Mouse (Mus musculus): ENCODE measurements around the gene Tenm3. TPM values are rescaled to one million over a fixed set of nuclear protein-coding genes. Genes with fewer than 3 reads are reported as not detected.

The Tenm3 gene
- polyA plus RNA-seq, 1 experiment = 12.8 TPM

- TF ChIP-seq MYOD1 (IDR thresholded peaks at IDR 0.05; ENCODE audit: control insufficient read depth in 1 of 3, insufficient read length in 2 of 3, low read depth in 2 of 3) (no peak), MYOG (IDR thresholded peaks at IDR 0.05; ENCODE audit: control insufficient read depth in 1 of 3, insufficient read depth in 1 of 3, insufficient read length in 2 of 3, low read depth in 2 of 3) (peak in 1 of 3 experiments; percentile 26)
- H3ac ChIP-seq (ENCODE audit: control insufficient read depth, insufficient read length) = no peak overlapping the region
Observed at GRCm38 (mm10) chr8:48400572-48400972, 443.2 kb downstream of the Tenm3 start.

DNA sequence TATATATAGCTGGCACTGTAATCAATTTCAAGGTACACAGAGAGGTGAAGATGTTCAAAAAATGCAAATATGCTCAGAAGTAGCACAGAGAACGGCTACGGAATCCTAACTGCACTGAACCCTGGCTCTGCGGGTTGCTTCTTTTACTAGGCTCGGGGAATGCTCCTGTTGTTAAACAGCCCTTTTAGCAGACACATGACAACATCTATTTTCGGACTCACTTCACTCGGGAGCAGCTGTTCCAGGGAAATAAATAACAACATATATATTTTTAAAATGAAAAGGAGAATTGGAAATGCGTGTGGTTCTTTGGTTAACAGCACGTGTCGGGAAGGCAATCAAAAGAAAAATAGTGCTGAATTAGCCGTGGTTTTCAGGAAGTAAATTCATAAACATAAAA lies 457.9 kb downstream of the Tenm3 start:
- Histone ChIP-seq H3ac (ENCODE audit: control insufficient read depth, insufficient read length) (no peak overlapping the region), H3K27me3 (ENCODE audit: control insufficient read depth, insufficient read depth, insufficient read length) (no peaks in the 10 kb centered on the region), H3K79me2 (ENCODE audit: control insufficient read depth, insufficient read depth) (no peaks in the 10 kb centered on the region), H3K4me3 (no peak overlapping the region), H3K36me3 (ENCODE audit: control insufficient read depth, insufficient read depth) (peaks cover 7% of the 10 kb centered on the region), H3K4me2 (ENCODE audit: low read depth) (peak overlapping the region; percentile 18)
- no peak for TF ChIP-seq E2F4 (IDR thresholded peaks at IDR 0.05; ENCODE audit: insufficient read depth)
- TF ChIP-seq TCF12 (IDR thresholded peaks at IDR 0.05; ENCODE audit: insufficient read depth, poor library complexity, severe bottlenecking) = no peak
- no peak for TF ChIP-seq MAX (IDR thresholded peaks at IDR 0.05; ENCODE audit: low read depth)
- TF ChIP-seq REST (IDR thresholded peaks at IDR 0.05; ENCODE audit: insufficient read depth, insufficient read length) = no peak
- TF ChIP-seq POLR2AphosphoS2 (IDR thresholded peaks at IDR 0.05; ENCODE audit: insufficient read length, low read depth) = no peak
- TF ChIP-seq MYOG (IDR thresholded peaks at IDR 0.05; ENCODE audit: control insufficient read depth in 1 of 3, insufficient read depth in 1 of 3, insufficient read length in 2 of 3, low read depth in 2 of 3) = peak in 1 of 3 experiments; percentile 60
- no peak for TF ChIP-seq TCF3 (IDR thresholded peaks at IDR 0.05; ENCODE audit: insufficient read length, low read depth)
- peak in 1 of 3 experiments; percentile 23 for TF ChIP-seq MYOD1 (IDR thresholded peaks at IDR 0.05; ENCODE audit: control insufficient read depth in 1 of 3, insufficient read length in 2 of 3, low read depth in 2 of 3)
- TF ChIP-seq USF1 (IDR thresholded peaks at IDR 0.05; ENCODE audit: low read depth) = no peak
- TF ChIP-seq POLR2A (IDR thresholded peaks at IDR 0.05; ENCODE audit: insufficient read length, low read depth) = no peak
- TF ChIP-seq CEBPB (IDR thresholded peaks at IDR 0.05; ENCODE audit: insufficient read depth, poor library complexity, severe bottlenecking) = no peak
- no peak for TF ChIP-seq SRF (IDR thresholded peaks at IDR 0.05; ENCODE audit: control insufficient read depth, insufficient read length, low read depth)

More at GRCm38 (mm10) chr8:48400572-48400972, 443.2 kb downstream of the Tenm3 start:
- H3K4me2 ChIP-seq (ENCODE audit: low read depth) = peak overlapping the region; percentile 2
- no peaks in the 10 kb centered on the region for H3K79me2 ChIP-seq (ENCODE audit: control insufficient read depth, insufficient read depth)
- no peaks in the 10 kb centered on the region for H3K27me3 ChIP-seq (ENCODE audit: control insufficient read depth, insufficient read depth, insufficient read length)
- H3K36me3 ChIP-seq (ENCODE audit: control insufficient read depth, insufficient read depth) = no peaks in the 10 kb centered on the region
- no peak overlapping the region for H3K4me3 ChIP-seq

- Histone ChIP-seq H3K4me3 (no peak overlapping the region), H3K4me2 (ENCODE audit: low read depth) (no peak overlapping the region), H3K27me3 (ENCODE audit: control insufficient read depth, insufficient read depth, insufficient read length) (no peaks in the 10 kb centered on the region), H3K79me2 (ENCODE audit: control insufficient read depth, insufficient read depth) (no peaks in the 10 kb centered on the region), H3K36me3 (ENCODE audit: control insufficient read depth, insufficient read depth) (peaks cover 7% of the 10 kb centered on the region), H3ac (ENCODE audit: control insufficient read depth, insufficient read length) (no peak overlapping the region)
- TF ChIP-seq POLR2AphosphoS2 (IDR thresholded peaks at IDR 0.05; ENCODE audit: insufficient read length, low read depth) (no peak), USF1 (IDR thresholded peaks at IDR 0.05; ENCODE audit: low read depth) (no peak), TCF12 (IDR thresholded peaks at IDR 0.05; ENCODE audit: insufficient read depth, poor library complexity, severe bottlenecking) (no peak), POLR2A (IDR thresholded peaks at IDR 0.05; ENCODE audit: insufficient read length, low read depth) (no peak)
Observed at GRCm38 (mm10) chr8:48380035-48380434, 463.7 kb downstream of the Tenm3 start.

GRCm38 (mm10) chr8:48376774-48377173 lies 467.0 kb downstream of the Tenm3 start:
- H3K36me3 ChIP-seq (ENCODE audit: control insufficient read depth, insufficient read depth) = peaks cover 4% of the 10 kb centered on the region
- no peak overlapping the region for H3K4me2 ChIP-seq (ENCODE audit: low read depth)
- H3K4me3 ChIP-seq = no peak overlapping the region
- no peak overlapping the region for H3ac ChIP-seq (ENCODE audit: control insufficient read depth, insufficient read length)
- no peaks in the 10 kb centered on the region for H3K27me3 ChIP-seq (ENCODE audit: control insufficient read depth, insufficient read depth, insufficient read length)
- no peaks in the 10 kb centered on the region for H3K79me2 ChIP-seq (ENCODE audit: control insufficient read depth, insufficient read depth)
- TF ChIP-seq POLR2A (IDR thresholded peaks at IDR 0.05; ENCODE audit: insufficient read length, low read depth) (no peak), MYOD1 (IDR thresholded peaks at IDR 0.05; ENCODE audit: control insufficient read depth in 1 of 3, insufficient read length in 2 of 3, low read depth in 2 of 3) (peak in 2 of 3 experiments; percentile 43 to 65), REST (IDR thresholded peaks at IDR 0.05; ENCODE audit: insufficient read depth, insufficient read length) (no peak), E2F4 (IDR thresholded peaks at IDR 0.05; ENCODE audit: insufficient read depth) (no peak), MYOG (IDR thresholded peaks at IDR 0.05; ENCODE audit: control insufficient read depth in 1 of 3, insufficient read depth in 1 of 3, insufficient read length in 2 of 3, low read depth in 2 of 3) (peak in 2 of 3 experiments; percentile 57 to 70)

DNA sequence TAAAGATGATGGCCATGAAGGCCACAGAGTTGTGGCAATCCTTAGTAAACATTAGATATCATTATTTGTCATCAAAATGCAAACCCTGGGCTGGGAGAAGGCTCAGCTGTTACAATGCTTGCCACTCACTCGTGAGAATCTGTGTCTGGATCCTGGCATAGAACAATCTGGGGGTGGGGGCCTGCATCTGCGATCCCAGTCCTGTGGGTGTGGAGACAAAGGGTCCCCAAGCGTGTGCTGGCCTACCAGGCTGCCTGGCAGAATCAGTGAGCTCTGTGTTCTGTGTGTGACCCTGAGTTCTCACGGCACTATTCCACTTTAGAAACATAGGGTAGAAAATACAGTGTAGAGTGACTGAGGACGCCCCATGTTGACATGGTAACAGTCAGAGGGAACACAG lies 468.6 kb downstream of the Tenm3 start:
- no peaks in the 10 kb centered on the region for H3K79me2 ChIP-seq (ENCODE audit: control insufficient read depth, insufficient read depth)
- no peaks in the 10 kb centered on the region for H3K27me3 ChIP-seq (ENCODE audit: control insufficient read depth, insufficient read depth, insufficient read length)
- H3ac ChIP-seq (ENCODE audit: control insufficient read depth, insufficient read length) = no peak overlapping the region
- H3K36me3 ChIP-seq (ENCODE audit: control insufficient read depth, insufficient read depth) = no peaks in the 10 kb centered on the region
- no peak overlapping the region for H3K4me3 ChIP-seq
- no peak for TF ChIP-seq SRF (IDR thresholded peaks at IDR 0.05; ENCODE audit: control insufficient read depth, insufficient read length, low read depth)
- TF ChIP-seq MAX (IDR thresholded peaks at IDR 0.05; ENCODE audit: low read depth) = no peak
- no peak for TF ChIP-seq POLR2A (IDR thresholded peaks at IDR 0.05; ENCODE audit: insufficient read length, low read depth)
- TF ChIP-seq TCF12 (IDR thresholded peaks at IDR 0.05; ENCODE audit: insufficient read depth, poor library complexity, severe bottlenecking) = no peak
- TF ChIP-seq TCF3 (IDR thresholded peaks at IDR 0.05; ENCODE audit: insufficient read length, low read depth) = no peak
- TF ChIP-seq MYOD1 (IDR thresholded peaks at IDR 0.05; ENCODE audit: control insufficient read depth in 1 of 3, insufficient read length in 2 of 3, low read depth in 2 of 3) = no peak
- TF ChIP-seq REST (IDR thresholded peaks at IDR 0.05; ENCODE audit: insufficient read depth, insufficient read length) = no peak
- no peak for TF ChIP-seq CEBPB (IDR thresholded peaks at IDR 0.05; ENCODE audit: insufficient read depth, poor library complexity, severe bottlenecking)
- TF ChIP-seq POLR2AphosphoS2 (IDR thresholded peaks at IDR 0.05; ENCODE audit: insufficient read length, low read depth) = no peak
- TF ChIP-seq E2F4 (IDR thresholded peaks at IDR 0.05; ENCODE audit: insufficient read depth) = no peak
- TF ChIP-seq MYOG (IDR thresholded peaks at IDR 0.05; ENCODE audit: control insufficient read depth in 1 of 3, insufficient read depth in 1 of 3, insufficient read length in 2 of 3, low read depth in 2 of 3) = no peak
- no peak for TF ChIP-seq USF1 (IDR thresholded peaks at IDR 0.05; ENCODE audit: low read depth)
- H3K4me2 ChIP-seq (ENCODE audit: low read depth) = no peak overlapping the region
